Mouse (Mus musculus): ENCODE results near the gene Gm3183. TPM values are rescaled to one million over a fixed set of nuclear protein-coding genes. Genes with fewer than 3 reads are reported as not detected.

Gene Gm3183
- polyA plus RNA-seq (2012; rRNA removed; ENCODE audit: low replicate concordance) = not detected in 2 replicates

GRCm38 (mm10) chr5:94865136-94865535, at the start of gene Gm3183:
Gene Gm3183 (plus strand): TSS chr5:94865436.

Other genes with a start within 250 kb of the Gm3183 start
- not detected in 2 replicates for gene Gm3147, start 249.1 kb upstream of the Gm3183 start, polyA plus RNA-seq (2012; rRNA removed; ENCODE audit: low replicate concordance)
- gene Gm6509, start 241.5 kb upstream of the Gm3183 start, polyA plus RNA-seq (2012; rRNA removed; ENCODE audit: low replicate concordance) = not detected in 2 replicates
- not detected in 2 replicates for gene Gm6205, start 217.1 kb upstream of the Gm3183 start, polyA plus RNA-seq (2012; rRNA removed; ENCODE audit: low replicate concordance)
- gene Gm6367, start 123.2 kb downstream of the Gm3183 start, polyA plus RNA-seq (2012; rRNA removed; ENCODE audit: low replicate concordance) = not detected in 2 replicates
- gene Gm7942, start 241.5 kb downstream of the Gm3183 start, polyA plus RNA-seq (2012; rRNA removed; ENCODE audit: low replicate concordance) = not detected in 2 replicates